Mouse (Mus musculus) mesoderm, embryonic 11.5 days (tissue): ENCODE measurements around the gene Fhad1.

Experiments
- DNase-seq: peaks from one replicate; pipeline ENCODE4 v3.0.0-alpha.2; 2012; ENCODE audit warnings: low read depth, low spot score

Fhad1 gene

DNA sequence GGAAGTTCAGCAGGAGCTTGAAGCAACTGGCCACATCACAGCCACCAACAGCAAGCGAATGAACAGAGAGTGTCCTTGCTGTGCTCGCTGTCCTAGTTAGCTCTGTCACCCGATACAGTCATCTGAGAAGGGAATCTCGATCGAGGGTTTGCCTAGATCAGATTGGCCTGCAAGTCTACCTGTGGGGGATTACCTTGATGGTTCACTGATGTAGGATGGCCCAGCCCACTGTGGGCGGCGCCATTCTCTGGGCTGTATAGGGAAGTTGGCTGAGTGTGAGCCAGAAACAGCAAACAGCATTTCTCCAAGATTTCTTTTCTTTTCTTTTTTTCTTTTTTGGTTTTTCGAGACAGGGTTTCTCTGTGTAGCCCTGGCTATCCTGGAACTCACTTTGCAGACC, 150.4 kb downstream of the Fhad1 start:
- DNase-seq: no peak

- DNase-seq: no peak
These were observed 151.1 kb downstream of the Fhad1 start for GRCm38 (mm10) chr4:141863726-141864280.

DNA sequence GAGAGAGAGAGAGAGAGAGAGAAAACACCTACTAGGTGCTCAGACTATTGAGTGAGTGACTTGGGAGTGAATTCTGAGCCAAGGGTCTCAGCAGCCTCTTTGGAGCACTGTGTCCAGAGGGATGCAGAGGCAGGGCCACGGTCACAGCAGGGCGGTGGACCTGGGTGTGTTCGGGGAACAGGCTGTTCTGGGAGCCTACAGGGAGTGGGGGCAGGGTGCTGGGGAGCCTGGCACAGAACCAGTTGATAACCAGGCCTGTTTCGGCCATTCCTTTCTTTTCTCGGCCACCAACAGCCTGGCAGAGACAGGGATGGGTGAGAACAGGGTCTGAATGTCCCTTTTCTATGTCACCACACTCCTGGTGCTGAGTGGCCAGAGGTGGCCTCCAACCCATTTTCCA, 152.0 kb downstream of the Fhad1 start:
- no peak for DNase-seq

DNA sequence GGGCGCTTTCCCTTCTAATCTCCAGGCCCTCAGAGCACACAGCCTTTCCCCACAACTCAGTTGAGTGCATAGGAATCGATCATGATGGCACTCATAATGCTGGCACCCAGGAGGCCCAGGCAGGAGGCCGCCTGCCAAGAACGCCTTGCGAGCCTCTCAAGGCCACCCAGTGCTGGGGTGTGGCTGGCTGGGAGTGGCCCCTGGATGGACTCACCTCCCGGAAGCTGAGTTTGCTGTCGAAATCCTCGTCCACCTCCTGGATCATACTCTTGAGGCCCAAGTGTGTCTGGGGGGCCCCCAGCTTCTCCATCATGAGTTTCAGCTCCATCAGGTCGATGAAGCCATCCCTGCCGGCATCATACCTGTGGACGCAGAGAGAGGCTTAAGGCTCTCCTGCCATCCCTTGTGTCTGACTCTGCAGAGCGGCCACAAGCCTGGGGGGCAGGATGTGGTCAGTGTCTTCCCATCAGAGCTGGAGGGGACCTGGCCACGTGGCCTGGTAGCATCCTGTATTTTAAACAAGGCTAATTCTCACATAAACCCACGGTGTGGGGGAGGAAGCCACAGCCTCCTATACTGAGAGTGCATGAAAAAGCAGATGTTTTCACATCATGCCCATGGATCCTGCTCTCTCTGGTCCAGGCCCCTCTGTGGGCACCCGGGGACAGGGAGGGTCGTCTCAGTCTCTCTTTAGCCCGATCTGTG, 153.1 kb downstream of the Fhad1 start:
- DNase-seq: no peak

DNA sequence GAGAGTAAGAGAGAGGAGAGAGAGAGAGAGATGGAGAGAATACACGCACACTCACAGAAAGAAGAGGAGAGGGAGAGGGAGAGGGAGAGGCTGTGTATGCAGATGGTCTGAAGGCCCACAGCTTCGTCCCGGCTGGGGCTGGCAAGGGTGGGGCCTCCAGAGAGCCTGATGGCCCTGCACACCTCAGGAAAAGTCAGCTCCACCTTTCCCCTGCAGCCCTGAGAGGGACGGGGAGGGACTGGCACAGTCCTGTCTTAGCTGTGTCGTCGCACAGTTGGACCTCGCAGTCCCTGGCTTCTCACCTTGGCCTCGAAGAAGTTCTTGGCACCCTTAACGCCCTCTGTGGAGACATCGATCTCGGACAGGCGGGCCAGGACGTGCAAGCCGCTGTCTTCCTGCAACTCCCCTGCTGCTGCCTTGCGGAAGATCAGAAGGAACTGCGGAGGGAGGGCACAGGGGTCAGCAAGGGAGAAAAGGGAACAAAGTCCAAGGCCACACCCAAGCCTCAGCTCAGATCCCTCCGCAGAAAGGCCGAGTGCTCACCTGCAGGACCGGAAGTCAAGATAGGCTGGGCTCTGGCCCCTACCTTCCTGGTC, 154.5 kb downstream of the Fhad1 start:
- no peak for DNase-seq

- DNase-seq: no peak
These were observed 155.5 kb downstream of the Fhad1 start for GRCm38 (mm10) chr4:141859351-141859750.

- DNase-seq: no peak
These were observed 156.4 kb downstream of the Fhad1 start for GRCm38 (mm10) chr4:141858501-141858900.

GRCm38 (mm10) chr4:141857422-141857930, 157.4 kb downstream of the Fhad1 start:
- peak; percentile 78 for DNase-seq

DNA sequence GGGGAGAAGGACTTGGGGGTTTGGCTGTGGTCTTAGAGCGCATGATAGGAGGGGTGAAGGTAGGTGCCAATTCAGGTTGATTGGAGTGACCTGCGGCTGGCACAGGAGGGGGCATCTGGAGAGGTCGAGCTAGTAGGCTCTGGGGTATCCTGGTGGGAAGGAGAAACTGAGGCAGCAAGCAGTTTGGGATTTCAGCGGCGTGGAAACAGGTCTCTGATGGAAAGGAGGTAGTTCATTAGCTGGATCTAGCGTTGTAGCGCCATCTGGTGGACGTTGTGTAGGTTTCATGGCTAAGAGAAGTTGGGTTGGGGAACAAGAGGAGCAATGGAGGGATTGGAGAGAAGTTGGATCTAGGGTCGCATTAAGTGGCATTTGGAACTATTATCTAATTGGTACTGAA, 161.4 kb downstream of the Fhad1 start:
- peak; percentile 43 for DNase-seq

DNA sequence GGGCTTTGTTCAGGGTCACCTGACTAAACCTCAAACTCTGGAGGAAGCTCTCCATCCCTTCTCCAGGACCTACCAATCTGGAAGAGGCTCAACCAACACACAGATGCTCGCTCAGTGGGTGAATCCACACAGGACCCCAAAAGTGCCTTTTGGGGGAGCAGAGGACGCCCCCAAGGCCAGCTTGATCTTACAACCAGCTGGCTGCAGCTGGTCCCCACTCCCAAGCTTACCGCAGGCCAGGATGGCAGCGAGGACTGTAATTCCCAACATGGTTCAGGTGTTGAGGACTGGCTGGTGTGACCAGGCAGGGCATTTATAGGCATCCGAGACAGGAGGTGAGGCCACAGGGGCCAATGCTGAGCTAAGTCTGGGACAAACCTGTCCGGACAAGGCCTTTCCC, 168.9 kb downstream of the Fhad1 start, which contains the start of gene Ctrc:
TSS of gene Ctrc (minus strand) at position 361 of the 400 bp plus-strand sequence.
- DNase-seq: no peak
